Mouse (Mus musculus): ENCODE results near the gene Zfp292. TPM values are rescaled to one million over a fixed set of nuclear protein-coding genes. Genes with fewer than 3 reads are reported as not detected.

The Zfp292 gene
- polyA plus RNA-seq, 1 experiment from 2014 or later, result 15.4 TPM

- Histone ChIP-seq H3K27ac (no peak overlapping the region), H3K4me1 (no peaks in the 10 kb centered on the region), H3K4me2 (no peak overlapping the region), H3K27me3 (replicated peaks) (no peaks in the 10 kb centered on the region), H3K9me3 (no peaks in the 10 kb centered on the region), H3K9ac (no peak overlapping the region), H3K4me3 (replicated peaks) (no peak overlapping the region), H3K36me3 (no peaks in the 10 kb centered on the region)
- ATAC-seq (ENCODE audit: insufficient read depth, low FRiP score, low read depth), result 0 out of 2 replicates have a peak, but pooled peaks have one; percentile 27
- WGBS, result 64% methylated on average over 2 of the region's 2 CpGs
Measured at GRCm38 (mm10) chr4:34785646-34786045, 97.1 kb downstream of the Zfp292 start.

DNA sequence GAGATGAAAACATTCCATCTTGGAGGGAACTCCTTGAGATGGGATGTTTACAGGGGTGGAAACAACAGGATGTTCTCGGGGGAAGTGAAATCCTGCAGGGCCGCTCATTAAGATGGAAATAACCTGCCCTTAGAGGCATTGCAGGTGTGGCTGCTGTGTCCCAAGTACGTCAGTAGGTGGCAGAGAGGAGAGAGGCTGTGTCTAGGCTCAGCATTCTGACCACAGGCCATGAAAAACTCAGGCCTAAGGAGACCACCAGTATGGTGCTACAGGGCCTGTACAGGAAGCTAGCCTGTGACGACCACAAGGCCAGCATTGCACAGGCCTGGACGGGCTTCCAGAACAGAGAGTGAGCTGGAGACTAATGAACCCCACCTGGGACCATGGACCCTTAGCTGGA lies 97.9 kb downstream of the Zfp292 start:
- no peak overlapping the region for H3K4me3 ChIP-seq (replicated peaks)
- no peak for ATAC-seq (ENCODE audit: insufficient read depth, low FRiP score, low read depth)
- H3K4me2 ChIP-seq, result no peak overlapping the region
- 59% methylated on average over 5 of the region's 5 CpGs for WGBS
- H3K27me3 ChIP-seq (replicated peaks), result no peaks in the 10 kb centered on the region
- no peaks in the 10 kb centered on the region for H3K9me3 ChIP-seq
- no peak overlapping the region for H3K9ac ChIP-seq
- H3K27ac ChIP-seq, result no peak overlapping the region
- H3K4me1 ChIP-seq, result no peaks in the 10 kb centered on the region
- H3K36me3 ChIP-seq, result no peaks in the 10 kb centered on the region

- WGBS, result 42% methylated on average over 4 of the region's 4 CpGs
- Histone ChIP-seq H3K9ac (no peak overlapping the region), H3K27ac (no peak overlapping the region), H3K27me3 (replicated peaks) (no peaks in the 10 kb centered on the region), H3K9me3 (no peaks in the 10 kb centered on the region), H3K4me2 (no peak overlapping the region), H3K4me1 (no peaks in the 10 kb centered on the region), H3K4me3 (replicated peaks) (no peak overlapping the region), H3K36me3 (no peaks in the 10 kb centered on the region)
- ATAC-seq (ENCODE audit: insufficient read depth, low FRiP score, low read depth), result no peak
Measured at GRCm38 (mm10) chr4:34782730-34783129, 100.0 kb downstream of the Zfp292 start.

GRCm38 (mm10) chr4:34777677-34778527 lies 104.9 kb downstream of the Zfp292 start, which contains the start of gene Smim8:
Gene Smim8 (minus strand): TSS chr4:34778423.
- peak within 1 kb of the TSS; percentile 38 for H3K9ac ChIP-seq
- ATAC-seq (ENCODE audit: insufficient read depth, low FRiP score, low read depth), result peak; percentile 95
- peak within 1 kb of the TSS; percentile 59 for H3K4me3 ChIP-seq (replicated peaks)
- no peaks in the 10 kb centered on the region for H3K9me3 ChIP-seq
- 0 out of 2 replicates have a peak, but pooled peaks cover 3% of the 10 kb centered on the region for H3K4me1 ChIP-seq
- H3K36me3 ChIP-seq, result no peaks in the 10 kb centered on the region
- H3K4me2 ChIP-seq, result peak within 1 kb of the TSS; percentile 63
- H3K27me3 ChIP-seq (replicated peaks), result no peaks in the 10 kb centered on the region
- 6% methylated on average over 40 of the region's 40 CpGs for WGBS
- peak within 1 kb of the TSS; percentile 76 for H3K27ac ChIP-seq

- no peak overlapping the region for H3K27ac ChIP-seq
- H3K9ac ChIP-seq, result no peak overlapping the region
- H3K27me3 ChIP-seq (replicated peaks), result no peaks in the 10 kb centered on the region
- H3K36me3 ChIP-seq, result 0 out of 2 replicates have a peak, but pooled peaks cover 3% of the 10 kb centered on the region
- WGBS, result 25% methylated on average over 8 of the region's 8 CpGs
- H3K4me2 ChIP-seq, result no peak overlapping the region
- no peak overlapping the region for H3K4me3 ChIP-seq (replicated peaks)
- no peak for ATAC-seq (ENCODE audit: insufficient read depth, low FRiP score, low read depth)
- 0 out of 2 replicates have a peak, but pooled peaks cover 2% of the 10 kb centered on the region for H3K4me1 ChIP-seq
- no peaks in the 10 kb centered on the region for H3K9me3 ChIP-seq
Measured at GRCm38 (mm10) chr4:34771652-34772371, 110.9 kb downstream of the Zfp292 start.

GRCm38 (mm10) chr4:34756163-34756562 lies 126.6 kb downstream of the Zfp292 start, which contains the start of gene Gm136:
Gene Gm136 (minus strand): TSS chr4:34756263.
- ATAC-seq (ENCODE audit: insufficient read depth, low FRiP score, low read depth), result no peak
- Histone ChIP-seq H3K9ac (no peak within 1 kb of the TSS), H3K4me3 (replicated peaks) (no peak within 1 kb of the TSS), H3K4me2 (no peak within 1 kb of the TSS), H3K36me3 (no peaks in the 10 kb centered on the region), H3K4me1 (no peaks in the 10 kb centered on the region), H3K9me3 (no peaks in the 10 kb centered on the region), H3K27me3 (replicated peaks) (no peaks in the 10 kb centered on the region), H3K27ac (no peak within 1 kb of the TSS)
- 79% methylated on average over 1 of the region's 1 CpGs for WGBS

Other genes with a start within 250 kb of the Zfp292 start
- gene Slc35a1, start 195.5 kb downstream of the Zfp292 start, polyA plus RNA-seq (2015; fragmentation: Nextera tagmentation; extraction: Ambion mirVana), result 64.0 and 64.7 TPM in 2 replicates
- gene Cfap206, start 152.8 kb downstream of the Zfp292 start, polyA plus RNA-seq (2015; fragmentation: Nextera tagmentation; extraction: Ambion mirVana), result 0.27 and 0.31 TPM in 2 replicates
- gene Gm136, start 126.7 kb downstream of the Zfp292 start, polyA plus RNA-seq (2015; fragmentation: Nextera tagmentation; extraction: Ambion mirVana), result not detected in 2 replicates
- gene Smim8, start 104.5 kb downstream of the Zfp292 start, polyA plus RNA-seq (2015; fragmentation: Nextera tagmentation; extraction: Ambion mirVana), result 41.1 and 43.0 TPM in 2 replicates
- not detected in 2 replicates for gene Cga, start 10.8 kb upstream of the Zfp292 start, polyA plus RNA-seq (2015; fragmentation: Nextera tagmentation; extraction: Ambion mirVana)

Data from stomach, embryonic 15.5 days (tissue).